Mouse (Mus musculus): Measurements from ENCODE around the gene Bst1.

- TF ChIP-seq POLR2A (IDR thresholded peaks at IDR 0.05; ENCODE audit: extremely low read depth, insufficient read depth, low read length) (no peak), CTCF (IDR thresholded peaks at IDR 0.05; ENCODE audit: low read depth, low read length) (no peak)
Observed at GRCm38 (mm10) chr5:43855769-43856168, 37.1 kb downstream of the Bst1 start.

Measured in liver, adult 2 months (tissue).